Mouse (Mus musculus) liver, embryonic 15.5 days (tissue): ENCODE results near the gene Sema7a. TPM values are rescaled to one million over a fixed set of nuclear protein-coding genes. Genes with fewer than 3 reads are reported as not detected.

ENCODE experiments used
- ATAC-seq: fragments of 200-750 bp; cut with Nextera tagmentation; 2 replicates; pipeline ENCODE4 v1.8.0; 2017; ENCODE audit warnings: moderate number of reproducible peaks, mild to moderate bottlenecking, moderate library complexity; ENCODE audit not compliant: insufficient read depth
- H3K27ac ChIP-seq: fragments of 300-500 bp; sonication (generic); replicated peaks from 2 replicates; pipeline ENCODE4 v1.5.1; 2015; ENCODE audit warnings: mild to moderate bottlenecking, inconsistent platforms
- H3K27me3 ChIP-seq: fragments of 300-500 bp; sonication (generic); 2 replicates; pipeline ENCODE4 v1.6.1; 2015; ENCODE audit warnings: mild to moderate bottlenecking, inconsistent platforms
- H3K36me3 ChIP-seq: fragments of 300-500 bp; sonication (generic); replicated peaks from 2 replicates; pipeline ENCODE4 v1.6.1; 2015; ENCODE audit warnings: moderate library complexity, mild to moderate bottlenecking, inconsistent platforms
- H3K4me1 ChIP-seq: fragments of 300-500 bp; sonication (generic); replicated peaks from 2 replicates; pipeline ENCODE4 v1.6.1; 2015; ENCODE audit warnings: inconsistent platforms
- H3K4me2 ChIP-seq: fragments of 300-500 bp; sonication (generic); 2 replicates; pipeline ENCODE4 v1.6.1; 2015; ENCODE audit warnings: moderate library complexity, mild to moderate bottlenecking, inconsistent platforms
- H3K4me3 ChIP-seq: fragments of 300-500 bp; sonication (generic); replicated peaks from 2 replicates; pipeline ENCODE4 v1.5.1; 2015; ENCODE audit warnings: mild to moderate bottlenecking, inconsistent platforms
- H3K9ac ChIP-seq: fragments of 300-500 bp; sonication (generic); 2 replicates; pipeline ENCODE4 v1.6.1; 2015; ENCODE audit warnings: moderate library complexity, mild to moderate bottlenecking, inconsistent platforms
- H3K9me3 ChIP-seq: fragments of 300-500 bp; sonication (generic); replicated peaks from 2 replicates; pipeline ENCODE4 v1.6.1; 2016; ENCODE audit warnings: inconsistent platforms
- WGBS: fragments of 180-500 bp; shearing (Covaris S2); methylation state at CpG from one replicate; pipeline ENCODE4 v1.1.7; 2015; ENCODE audit warnings: mixed read lengths; ENCODE audit not compliant: insufficient replicate concordance; 5-methylcytosine and 5-hydroxymethylcytosine counted together
- polyA plus RNA-seq: library from polyadenylated mRNA; unstranded; fragments of >200 nt; fragmentation: Nextera tagmentation; extraction: Ambion mirVana; gene quantifications from 2 replicates; pipeline ENCODE4 v1.2.1, GENCODE M21; 2015

The Sema7a gene
- polyA plus RNA-seq, 1 experiment from 2014 or later: not detected

DNA sequence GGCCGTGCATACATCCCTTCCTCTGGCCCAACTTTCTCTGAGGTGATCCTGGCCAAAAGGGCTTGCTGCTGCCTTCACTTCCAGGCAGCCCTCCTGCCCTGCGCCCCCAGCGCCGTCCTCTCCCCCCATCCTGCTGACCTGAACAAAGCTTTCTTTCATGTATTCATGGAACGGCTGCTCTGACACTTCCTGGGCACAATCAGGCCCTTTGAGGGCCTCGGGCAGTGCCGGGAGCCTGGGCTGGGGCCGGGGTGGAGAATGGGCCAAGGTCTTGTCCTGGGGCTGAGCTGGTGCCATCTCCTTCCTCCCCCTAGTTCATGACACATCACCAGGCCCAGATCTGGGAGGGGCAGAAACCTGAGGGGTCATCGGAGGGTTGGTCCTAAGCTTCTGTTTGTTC, 10.6 kb downstream of the Sema7a start:
- H3K27ac ChIP-seq: no peak overlapping the region
- 45% methylated on average over 9 of the region's 9 CpGs for WGBS
- no peaks in the 10 kb centered on the region for H3K9me3 ChIP-seq
- H3K4me1 ChIP-seq: no peaks in the 10 kb centered on the region; the same call in 1 of the 2 replicates
- no peak overlapping the region for H3K4me3 ChIP-seq
- ATAC-seq: no peak
- H3K36me3 ChIP-seq: no peaks in the 10 kb centered on the region
- no peak overlapping the region for H3K9ac ChIP-seq
- peaks cover 59% of the 10 kb centered on the region for H3K27me3 ChIP-seq
- no peak overlapping the region for H3K4me2 ChIP-seq

DNA sequence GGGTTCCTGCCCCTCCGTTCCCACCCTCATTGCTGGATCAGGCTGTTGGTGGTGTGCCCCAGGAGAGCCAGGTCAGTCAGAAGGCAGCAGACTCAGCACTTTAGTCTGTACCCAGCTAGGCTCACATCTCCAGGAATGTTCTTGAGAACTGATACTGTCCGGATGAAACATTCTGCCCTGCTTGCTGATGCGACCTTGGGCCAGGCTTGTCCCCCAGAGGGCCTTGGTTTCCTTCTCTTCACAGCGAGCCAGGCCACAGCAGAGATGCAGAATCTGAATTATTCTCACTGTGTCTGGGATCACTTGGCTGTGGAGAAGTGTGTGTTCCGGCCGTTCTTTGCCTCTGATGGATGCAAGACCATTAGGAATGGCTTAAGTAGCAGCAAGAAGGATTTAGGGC, 12.1 kb downstream of the Sema7a start:
- Histone ChIP-seq H3K4me3 (no peak overlapping the region), H3K36me3 (no peaks in the 10 kb centered on the region), H3K4me2 (no peak overlapping the region), H3K27ac (no peak overlapping the region), H3K9me3 (no peaks in the 10 kb centered on the region), H3K9ac (no peak overlapping the region), H3K27me3 (peaks cover 44% of the 10 kb centered on the region), H3K4me1 (no peaks in the 10 kb centered on the region; the same call in 1 of the 2 replicates)
- 65% methylated on average over 6 of the region's 6 CpGs for WGBS
- ATAC-seq: no peak

DNA sequence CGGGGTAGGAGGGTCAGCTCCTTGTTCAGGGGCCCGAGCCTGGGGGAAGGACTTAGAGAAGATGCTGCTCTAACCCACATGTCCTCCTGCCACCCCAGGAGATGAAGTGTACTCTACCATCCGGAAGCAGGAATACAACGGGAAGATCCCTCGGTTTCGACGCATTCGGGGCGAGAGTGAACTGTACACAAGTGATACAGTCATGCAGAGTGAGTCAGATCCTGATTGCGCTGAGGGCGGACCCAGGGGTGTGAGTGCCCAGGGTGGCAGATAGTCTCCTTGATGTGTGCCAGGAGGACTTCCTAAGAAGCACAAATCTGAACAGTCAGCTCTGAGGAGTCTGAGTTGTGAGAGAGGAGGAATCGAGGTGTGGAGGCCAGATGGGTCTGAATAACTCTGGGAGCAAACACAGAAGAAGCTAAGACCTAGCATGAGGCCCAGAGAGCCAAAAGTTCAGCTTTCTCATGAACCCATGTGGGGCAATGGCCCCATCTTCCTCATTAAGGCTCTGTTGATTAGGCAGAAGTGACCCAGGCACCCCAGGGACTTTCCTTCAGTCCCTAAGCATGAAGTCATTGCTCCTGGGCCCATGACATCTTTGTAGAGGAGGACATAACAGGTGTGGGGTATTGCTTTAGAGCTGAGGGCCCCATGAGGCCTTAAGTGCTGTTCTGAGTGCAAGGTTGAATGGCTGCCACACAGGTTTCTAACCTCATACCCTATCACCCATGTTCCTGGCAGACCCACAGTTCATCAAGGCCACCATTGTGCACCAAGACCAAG, 15.2 kb downstream of the Sema7a start:
- 71% methylated on average over 12 of the region's 12 CpGs for WGBS
- no peaks in the 10 kb centered on the region; the same call in 1 of the 2 replicates for H3K4me1 ChIP-seq
- H3K4me2 ChIP-seq: no peak overlapping the region
- ATAC-seq: no peak
- H3K27ac ChIP-seq: no peak overlapping the region
- H3K4me3 ChIP-seq: no peak overlapping the region
- H3K27me3 ChIP-seq: peaks cover 18% of the 10 kb centered on the region; the same call in 1 of the 2 replicates
- H3K9ac ChIP-seq: no peak overlapping the region
- no peaks in the 10 kb centered on the region for H3K36me3 ChIP-seq
- H3K9me3 ChIP-seq: no peaks in the 10 kb centered on the region

DNA sequence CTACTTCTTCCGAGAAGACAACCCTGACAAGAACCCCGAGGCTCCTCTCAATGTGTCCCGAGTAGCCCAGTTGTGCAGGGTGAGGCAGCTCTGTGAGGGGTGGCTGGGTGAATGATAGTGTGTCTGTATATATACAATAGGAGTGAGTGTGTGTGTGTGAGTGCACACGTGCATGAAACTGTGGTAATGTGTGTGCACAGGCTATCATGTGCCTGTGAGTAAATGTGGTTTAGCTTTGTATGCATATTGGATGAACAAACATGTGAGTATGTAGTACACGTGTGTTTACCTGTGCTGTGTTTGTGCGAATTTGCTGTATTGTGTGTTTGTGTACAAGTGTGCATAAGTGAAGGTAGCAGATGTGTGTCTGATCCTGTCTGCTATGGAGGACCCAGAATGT, 15.9 kb downstream of the Sema7a start:
- Histone ChIP-seq H3K36me3 (no peaks in the 10 kb centered on the region), H3K27ac (no peak overlapping the region), H3K9ac (no peak overlapping the region), H3K4me2 (no peak overlapping the region), H3K27me3 (peaks cover 13% of the 10 kb centered on the region; the same call in 1 of the 2 replicates), H3K4me1 (no peaks in the 10 kb centered on the region; the same call in 1 of the 2 replicates), H3K9me3 (no peaks in the 10 kb centered on the region), H3K4me3 (no peak overlapping the region)
- 54% methylated on average over 6 of the region's 6 CpGs for WGBS
- ATAC-seq: no peak

DNA sequence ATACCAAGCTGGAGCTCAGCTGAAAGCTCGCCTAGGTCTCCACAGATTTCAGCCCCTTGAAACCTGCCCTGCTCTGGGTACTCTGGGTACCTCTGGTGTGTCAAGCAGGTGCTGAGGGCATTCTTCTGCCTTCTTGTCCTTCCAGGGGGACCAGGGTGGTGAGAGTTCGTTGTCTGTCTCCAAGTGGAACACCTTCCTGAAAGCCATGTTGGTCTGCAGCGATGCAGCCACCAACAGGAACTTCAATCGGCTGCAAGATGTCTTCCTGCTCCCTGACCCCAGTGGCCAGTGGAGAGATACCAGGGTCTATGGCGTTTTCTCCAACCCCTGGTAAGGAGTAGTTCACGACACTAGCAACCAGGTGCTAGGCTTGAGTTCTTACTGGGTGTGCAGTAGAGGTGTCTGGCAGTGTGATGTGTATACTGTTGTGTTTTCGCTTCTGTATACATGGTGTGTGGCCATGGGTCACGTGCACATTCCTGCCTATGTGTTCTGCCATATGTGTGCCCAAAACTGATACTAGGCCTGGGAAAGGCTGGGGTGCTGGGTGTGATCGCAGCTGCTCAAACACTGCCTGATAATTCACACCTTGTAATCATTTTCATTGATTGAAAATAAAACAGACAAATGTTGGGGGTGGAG, 16.4 kb downstream of the Sema7a start:
- H3K27me3 ChIP-seq: 0 out of 2 replicates have a peak, but pooled peaks cover 9% of the 10 kb centered on the region
- WGBS: 59% methylated on average over 9 of the region's 9 CpGs
- H3K9me3 ChIP-seq: no peaks in the 10 kb centered on the region
- no peaks in the 10 kb centered on the region; the same call in 1 of the 2 replicates for H3K4me1 ChIP-seq
- no peak overlapping the region for H3K4me3 ChIP-seq
- no peak for ATAC-seq
- H3K27ac ChIP-seq: no peak overlapping the region
- no peaks in the 10 kb centered on the region for H3K36me3 ChIP-seq
- no peak overlapping the region for H3K4me2 ChIP-seq
- H3K9ac ChIP-seq: no peak overlapping the region

DNA sequence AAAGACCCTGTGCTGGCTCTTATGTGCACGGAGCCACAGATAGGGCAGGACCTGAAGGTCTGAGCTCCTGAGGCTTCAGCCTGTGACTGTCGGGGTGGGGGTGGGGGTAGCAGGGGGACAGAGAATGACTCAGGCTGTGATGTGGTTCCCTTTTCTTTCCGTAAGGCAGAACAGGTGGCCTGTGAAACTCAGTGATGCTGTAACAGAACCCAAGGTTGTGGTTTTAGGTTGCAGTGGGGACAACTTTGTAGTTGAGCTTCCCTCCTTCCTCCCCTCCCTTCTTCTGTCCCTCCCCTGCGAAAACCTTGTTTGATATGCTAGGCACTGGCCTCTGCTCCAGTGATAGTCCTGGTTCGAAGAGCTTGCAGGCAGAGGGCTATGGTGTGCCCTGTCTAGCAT, 16.9 kb downstream of the Sema7a start:
- 32% methylated on average over 5 of the region's 5 CpGs for WGBS
- Histone ChIP-seq H3K27ac (no peak overlapping the region), H3K36me3 (no peaks in the 10 kb centered on the region), H3K9me3 (no peaks in the 10 kb centered on the region), H3K9ac (no peak overlapping the region), H3K4me1 (no peaks in the 10 kb centered on the region; the same call in 1 of the 2 replicates), H3K27me3 (0 out of 2 replicates have a peak, but pooled peaks cover 4% of the 10 kb centered on the region), H3K4me2 (no peak overlapping the region), H3K4me3 (no peak overlapping the region)
- ATAC-seq: no peak

DNA sequence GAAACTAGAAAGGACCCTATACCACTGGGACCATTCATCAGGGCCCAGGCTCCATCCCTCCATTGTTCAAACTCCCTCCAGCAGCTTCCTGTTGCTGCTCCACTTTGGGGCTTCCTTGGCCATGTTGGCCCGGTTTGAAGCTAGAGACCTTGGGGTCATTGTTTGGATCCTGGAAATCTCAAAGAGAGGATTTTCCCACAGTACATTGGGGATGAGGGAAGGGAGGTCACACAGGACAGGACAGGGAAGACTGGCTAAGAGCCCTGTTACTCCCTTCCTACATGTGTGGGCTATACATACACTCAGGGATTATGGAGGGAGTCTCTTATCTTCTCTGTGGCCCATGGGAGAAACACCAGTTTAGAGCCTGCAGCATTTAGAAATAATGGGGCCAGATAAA, 18.7 kb downstream of the Sema7a start:
- no peak overlapping the region for H3K4me2 ChIP-seq
- no peaks in the 10 kb centered on the region for H3K9me3 ChIP-seq
- H3K27ac ChIP-seq: no peak overlapping the region
- 50% methylated on average over 1 of the region's 1 CpGs for WGBS
- H3K4me1 ChIP-seq: no peaks in the 10 kb centered on the region; the same call in 1 of the 2 replicates
- ATAC-seq: no peak
- H3K27me3 ChIP-seq: no peaks in the 10 kb centered on the region
- H3K36me3 ChIP-seq: no peaks in the 10 kb centered on the region
- no peak overlapping the region for H3K4me3 ChIP-seq
- no peak overlapping the region for H3K9ac ChIP-seq

DNA sequence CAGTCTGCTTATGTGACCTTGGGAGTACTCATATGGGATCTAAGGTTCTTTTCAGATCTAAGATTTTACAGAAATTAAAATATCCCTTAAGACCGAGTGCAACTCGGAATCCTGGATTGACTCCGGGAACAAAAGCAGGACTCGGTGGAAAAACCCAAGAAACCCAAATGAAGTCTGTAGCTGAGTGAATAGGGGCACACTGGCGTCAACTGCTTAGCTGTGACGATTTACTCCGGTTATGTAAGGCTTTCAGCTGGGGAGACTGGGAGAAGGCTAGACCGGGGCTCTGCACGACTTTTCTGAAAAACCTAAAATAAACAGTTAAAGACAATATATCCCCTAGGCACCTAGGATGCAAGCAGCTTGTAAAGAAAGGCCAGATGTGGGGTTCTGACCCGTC, 19.5 kb downstream of the Sema7a start:
- 55% methylated on average over 10 of the region's 10 CpGs for WGBS
- Histone ChIP-seq H3K4me1 (no peaks in the 10 kb centered on the region; the same call in 1 of the 2 replicates), H3K27me3 (no peaks in the 10 kb centered on the region), H3K36me3 (no peaks in the 10 kb centered on the region), H3K4me2 (no peak overlapping the region), H3K27ac (no peak overlapping the region), H3K9ac (no peak overlapping the region), H3K9me3 (no peaks in the 10 kb centered on the region), H3K4me3 (no peak overlapping the region)
- ATAC-seq: no peak

DNA sequence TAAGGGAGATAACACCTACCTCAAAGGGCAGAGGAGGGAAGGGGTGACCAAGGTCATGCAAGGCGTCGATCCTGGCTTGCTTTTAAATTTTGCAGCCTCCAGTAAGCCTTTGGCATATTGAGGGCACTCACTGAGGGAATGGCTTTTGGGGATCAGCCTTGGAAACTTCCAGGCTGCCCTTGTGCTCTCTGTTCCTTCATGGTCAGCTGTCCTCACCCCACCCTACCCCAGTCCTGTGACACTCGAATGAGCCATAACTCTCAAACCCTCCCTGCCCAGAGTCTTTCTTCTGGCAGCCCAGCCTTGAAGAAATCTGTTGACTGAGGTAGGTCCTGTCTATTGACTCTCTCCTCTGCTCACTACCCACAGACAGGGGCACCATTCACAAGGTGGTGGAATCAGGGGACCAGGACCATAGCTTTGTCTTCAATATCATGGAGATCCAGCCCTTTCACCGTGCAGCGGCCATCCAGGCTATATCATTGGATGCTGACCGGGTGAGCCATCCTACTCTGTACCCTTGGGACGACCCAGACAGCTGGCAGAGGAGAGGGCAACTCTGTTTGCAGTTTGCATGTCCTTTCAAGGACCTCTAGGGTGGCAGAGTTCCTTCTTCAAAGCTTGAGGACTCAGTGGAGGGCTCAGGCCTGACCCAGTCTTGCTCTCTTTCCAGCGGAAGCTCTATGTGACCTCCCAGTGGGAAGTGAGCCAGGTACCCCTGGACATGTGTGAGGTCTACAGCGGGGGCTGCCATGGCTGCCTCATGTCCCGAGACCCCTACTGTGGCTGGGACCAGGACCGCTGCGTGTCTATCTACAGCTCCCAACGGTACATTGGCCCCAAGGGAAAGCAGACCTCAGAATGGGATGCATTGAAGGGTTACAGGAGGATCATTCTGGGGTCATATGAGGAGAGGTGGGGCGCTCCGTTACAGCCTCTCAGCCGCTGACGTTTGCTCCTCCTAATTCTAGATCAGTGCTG, 20.3 kb downstream of the Sema7a start:
- no peaks in the 10 kb centered on the region for H3K27me3 ChIP-seq
- ATAC-seq: no peak
- WGBS: 70% methylated on average over 17 of the region's 17 CpGs
- H3K4me1 ChIP-seq: no peaks in the 10 kb centered on the region; the same call in 1 of the 2 replicates
- H3K27ac ChIP-seq: no peak overlapping the region
- no peaks in the 10 kb centered on the region for H3K36me3 ChIP-seq
- no peak overlapping the region for H3K9ac ChIP-seq
- H3K4me2 ChIP-seq: no peak overlapping the region
- no peak overlapping the region for H3K4me3 ChIP-seq
- no peaks in the 10 kb centered on the region for H3K9me3 ChIP-seq

DNA sequence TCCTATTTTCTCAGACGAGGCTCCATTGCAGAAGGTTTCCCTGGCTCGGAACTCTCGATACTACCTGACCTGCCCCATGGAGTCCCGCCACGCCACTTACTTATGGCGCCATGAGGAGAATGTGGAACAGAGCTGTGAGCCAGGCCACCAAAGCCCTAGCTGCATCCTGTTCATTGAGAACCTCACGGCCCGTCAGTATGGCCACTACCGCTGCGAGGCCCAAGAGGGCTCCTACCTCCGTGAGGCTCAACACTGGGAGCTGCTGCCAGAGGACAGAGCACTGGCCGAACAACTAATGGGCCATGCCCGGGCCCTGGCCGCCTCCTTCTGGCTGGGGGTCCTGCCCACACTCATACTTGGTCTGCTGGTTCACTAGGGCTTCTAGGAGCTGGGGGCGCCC, 21.3 kb downstream of the Sema7a start:
- WGBS: 72% methylated on average over 15 of the region's 15 CpGs
- no peaks in the 10 kb centered on the region for H3K27me3 ChIP-seq

More for the DNA sequence above, 21.3 kb downstream of the Sema7a start:
- Histone ChIP-seq H3K9me3 (no peaks in the 10 kb centered on the region), H3K4me3 (no peak overlapping the region), H3K4me1 (no peaks in the 10 kb centered on the region), H3K27ac (no peak overlapping the region), H3K4me2 (no peak overlapping the region), H3K9ac (no peak overlapping the region), H3K36me3 (no peaks in the 10 kb centered on the region)
- ATAC-seq: no peak
